Mouse (Mus musculus) layer of hippocampus, postnatal 25 days (tissue): ENCODE data around the gene Smad3. TPM values are rescaled to one million over a fixed set of nuclear protein-coding genes. Genes with fewer than 3 reads are reported as not detected.

Source experiments
- DNase-seq, 2 experiments: peaks; one replicate each; pipeline ENCODE4 v3.0.0; 2022; ENCODE audit warnings: mixed read lengths in 2 of 2, low spot score in 1 of 2; ENCODE audit errors: extremely low spot score in 1 of 2
- total RNA-seq, 2 experiments: library from RNA; stranded (reverse); gene quantifications; 2 replicates each; pipeline ENCODE4 v1.2.3; 2021

The Smad3 gene
- total RNA-seq, 2 experiments from 2014 or later, result 38.0 to 44.6 TPM

DNA sequence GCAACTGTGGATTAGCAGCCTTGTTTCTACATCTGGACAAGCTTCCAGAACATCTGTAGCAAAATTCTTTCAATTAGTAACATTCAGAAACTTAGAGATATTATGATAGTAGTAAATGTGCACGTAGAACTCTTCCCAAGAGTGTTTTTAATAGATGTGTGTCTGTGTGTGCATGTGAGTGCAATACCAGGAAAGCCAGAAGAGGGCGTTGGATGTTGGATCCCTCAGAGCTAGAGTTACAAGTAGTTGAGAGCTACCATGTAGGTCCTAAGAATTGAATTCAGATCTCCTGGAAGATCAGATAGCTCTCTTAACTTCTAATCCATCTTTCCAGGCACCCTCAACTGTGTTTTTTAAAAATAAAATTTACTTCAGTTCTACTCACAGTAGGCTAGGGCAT is 151.2 kb downstream of the Smad3 start:
- no peak for DNase-seq

DNA sequence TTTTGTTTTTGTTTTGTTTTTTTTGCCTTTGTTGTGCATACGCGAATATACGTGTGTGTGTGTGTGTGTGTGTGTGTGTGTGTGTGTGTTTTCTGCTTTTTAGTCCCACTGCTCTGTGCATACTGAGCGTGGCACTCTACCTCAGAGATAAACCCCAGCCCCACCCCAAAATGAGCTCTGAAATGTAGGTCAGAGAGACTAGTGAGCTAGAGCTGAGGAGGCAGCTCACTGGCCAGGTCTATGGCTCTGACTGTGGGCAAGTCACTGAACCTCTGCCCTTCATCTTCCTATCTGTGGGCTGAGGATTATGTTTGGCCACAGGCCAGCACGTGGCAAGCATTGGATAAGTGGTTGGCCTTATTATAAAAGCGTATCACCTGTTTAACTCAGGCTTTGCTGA is 153.9 kb downstream of the Smad3 start:
- DNase-seq, result no peak

DNA sequence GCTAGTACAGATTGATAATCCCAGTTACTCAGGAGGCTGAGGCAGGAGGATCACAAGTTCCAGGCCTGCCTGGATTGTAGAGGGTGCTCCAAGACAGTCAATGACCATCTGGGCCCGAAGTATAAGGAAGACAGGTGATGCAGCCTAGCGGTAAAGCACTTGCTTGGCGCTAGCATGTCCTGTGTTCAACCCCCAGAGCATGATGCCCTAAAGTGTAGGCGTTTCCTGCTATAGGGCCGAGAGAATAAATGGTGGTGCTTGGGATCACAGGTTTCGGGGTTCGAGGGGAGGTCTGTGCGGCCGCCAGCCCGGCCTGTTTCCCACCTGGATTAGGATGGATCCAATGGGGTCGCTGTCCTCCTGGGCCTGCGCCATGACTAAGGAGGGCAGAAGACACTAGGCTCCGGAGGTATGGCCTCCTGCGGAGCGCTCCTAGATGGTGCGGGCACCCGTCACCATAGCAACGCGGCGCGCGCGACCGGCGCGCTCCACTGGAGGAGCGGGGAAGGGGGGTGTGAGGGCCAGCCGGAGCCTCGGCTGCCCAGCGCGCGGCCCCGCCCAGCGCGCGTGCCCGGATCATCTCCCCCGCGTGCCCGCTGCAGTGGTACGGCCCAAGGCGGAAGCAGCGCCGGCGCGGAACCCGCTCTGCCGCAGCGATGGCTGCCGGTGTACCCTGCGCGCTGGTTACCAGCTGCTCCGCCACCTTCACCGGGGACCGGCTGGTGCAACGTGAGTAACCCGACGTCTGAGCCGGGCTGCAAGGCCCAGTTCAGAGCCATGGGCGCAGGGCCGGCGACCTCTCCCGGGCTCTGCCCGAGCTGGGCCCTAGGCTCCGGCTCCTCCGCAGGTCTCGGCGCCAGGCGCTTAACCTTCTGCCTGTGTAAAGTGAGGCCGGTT is 155.5 kb downstream of the Smad3 start, which contains the start of the genes Iqch and Aagab:
Gene Iqch (minus strand): TSS at position 451 of the 897 bp plus-strand sequence.
Gene Aagab (plus strand): TSS at position 618 of the 897 bp plus-strand sequence.
- DNase-seq, result peak; percentile 96 to 98

Other genes starting within 250 kb of the Smad3 start
- under 1 TPM; 0.12 to 0.25 TPM for gene Iqch, start 155.5 kb downstream of the Smad3 start, total RNA-seq
- 10 to 100 TPM; 55.6 to 60.3 TPM for gene Aagab, start 155.3 kb downstream of the Smad3 start, total RNA-seq